Mouse (Mus musculus) cerebellum, adult 9-10 months (tissue): ENCODE results near the gene Hist1h4j.
"Not testable (repeated sequence)": the region's sequence is repeated elsewhere in the genome, so short reads cannot be mapped to it uniquely, and the experiment has no call there.

ENCODE experiments used
- DNase-seq: peaks from one replicate; pipeline ENCODE4 v3.0.0; 2022

Hist1h4j gene

GRCm38 (mm10) chr13:21734906-21735767 lies at the start of gene Hist1h4j:
Hist1h4j (plus strand) TSS chr13:21735064.
- peak; percentile 88 for DNase-seq

DNA sequence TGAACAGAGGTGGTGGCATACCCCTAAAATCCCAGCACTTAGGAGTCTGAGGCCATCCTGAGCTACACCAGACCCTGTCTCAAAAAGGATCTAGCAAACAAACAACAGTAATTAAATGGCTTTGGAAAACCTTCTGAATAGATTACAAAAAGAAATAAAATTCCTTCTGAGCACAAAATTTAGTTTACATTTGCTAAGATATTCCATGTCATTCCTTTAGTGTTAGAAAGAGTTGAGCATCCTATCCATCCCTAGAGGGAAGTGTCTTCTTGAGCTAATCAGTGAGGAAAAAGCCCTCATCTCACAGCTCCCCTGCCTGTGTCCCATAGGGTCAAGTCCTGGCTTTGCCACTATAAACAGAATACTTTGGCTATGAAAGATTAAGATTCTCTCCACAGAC lies 37.1 kb upstream of the Hist1h4j start, which contains the start of gene Olfr1359:
Olfr1359 (plus strand) TSS at position 301 of the 400 bp plus-strand sequence.
- no peak for DNase-seq

GRCm38 (mm10) chr13:21706669-21707068 lies 28.2 kb upstream of the Hist1h4j start:
- DNase-seq = no peak

GRCm38 (mm10) chr13:21710031-21710711 lies 24.7 kb upstream of the Hist1h4j start:
- peak; percentile 91 for DNase-seq

DNA sequence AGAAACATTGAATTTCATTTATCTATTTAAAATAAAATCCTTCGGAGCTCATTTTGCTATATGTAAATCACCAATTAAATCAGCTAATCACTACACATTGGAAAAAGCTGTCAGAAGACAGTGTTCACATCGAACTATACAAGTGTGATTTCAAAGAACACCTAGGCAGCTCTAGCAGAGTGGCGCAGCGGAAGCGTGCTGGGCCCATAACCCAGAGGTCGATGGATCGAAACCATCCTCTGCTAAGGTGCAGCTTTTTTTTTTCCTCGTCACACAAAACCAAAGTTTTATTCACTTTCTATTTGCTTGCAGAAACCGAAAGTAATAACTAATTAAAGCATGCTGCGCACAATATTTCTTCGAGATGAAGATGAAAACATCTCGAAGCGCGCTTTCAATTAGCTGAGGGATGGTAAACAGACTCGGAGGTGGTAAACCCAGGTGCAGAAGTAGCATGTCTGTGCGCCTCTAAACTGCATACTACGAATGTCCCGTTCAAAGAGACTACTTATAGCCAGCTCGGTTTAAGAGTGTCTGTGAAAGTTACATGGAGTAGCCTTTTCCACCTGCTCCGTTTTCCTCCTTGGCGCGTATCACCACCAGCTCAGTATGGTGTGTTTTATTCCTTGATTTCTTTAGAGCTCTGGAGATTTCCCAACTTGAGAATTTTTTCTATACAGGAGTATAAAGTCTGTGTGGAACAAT lies 23.9 kb upstream of the Hist1h4j start:
- DNase-seq = peak; percentile 89

DNA sequence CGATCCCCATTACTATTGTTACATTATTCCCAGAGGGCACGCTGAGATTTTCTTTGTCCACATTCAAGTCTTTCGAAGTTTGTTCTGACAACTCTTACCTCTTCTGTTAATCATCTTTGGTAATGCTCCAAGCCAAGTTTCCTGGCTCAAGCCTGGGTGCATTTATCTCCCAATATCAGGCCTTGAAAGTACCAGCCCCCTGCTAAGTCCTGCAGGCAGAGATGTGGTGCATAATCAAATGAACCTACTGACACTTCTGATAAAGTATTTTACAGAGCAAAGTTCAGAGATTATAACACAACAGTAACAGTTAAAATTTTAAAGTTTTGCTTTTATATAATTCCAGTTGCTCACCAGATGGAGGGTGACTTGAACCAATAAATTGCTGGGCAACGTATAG lies 23.2 kb upstream of the Hist1h4j start:
- DNase-seq = no peak

DNA sequence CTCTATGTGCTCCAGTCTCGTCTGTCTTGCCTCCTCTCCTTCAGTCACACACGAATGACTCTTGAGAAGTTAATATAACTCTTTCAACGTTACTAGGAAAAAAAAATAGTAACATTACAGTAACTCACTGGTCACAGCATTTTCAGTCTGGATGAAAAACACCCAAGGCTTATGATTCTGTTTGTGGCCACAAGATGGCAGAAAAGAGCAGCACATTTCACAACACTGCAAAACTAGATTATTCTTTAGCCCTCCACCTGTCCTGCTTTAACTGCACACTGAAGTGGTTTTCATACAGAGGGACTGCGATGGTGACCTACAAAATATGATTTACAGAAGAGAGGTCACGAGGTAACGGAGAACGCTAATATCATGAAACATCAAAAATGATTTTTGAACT lies 20.1 kb upstream of the Hist1h4j start:
- peak; percentile 84 for DNase-seq

GRCm38 (mm10) chr13:21715131-21715863 lies 19.6 kb upstream of the Hist1h4j start:
- DNase-seq = no peak

GRCm38 (mm10) chr13:21715864-21716539 lies 18.9 kb upstream of the Hist1h4j start, which contains the start of the genes Hist1h2bl and Hist1h2ai:
Hist1h2bl (minus strand) TSS chr13:21716143.
Hist1h2ai (plus strand) TSS chr13:21716422.
- DNase-seq = peak; percentile 97

DNA sequence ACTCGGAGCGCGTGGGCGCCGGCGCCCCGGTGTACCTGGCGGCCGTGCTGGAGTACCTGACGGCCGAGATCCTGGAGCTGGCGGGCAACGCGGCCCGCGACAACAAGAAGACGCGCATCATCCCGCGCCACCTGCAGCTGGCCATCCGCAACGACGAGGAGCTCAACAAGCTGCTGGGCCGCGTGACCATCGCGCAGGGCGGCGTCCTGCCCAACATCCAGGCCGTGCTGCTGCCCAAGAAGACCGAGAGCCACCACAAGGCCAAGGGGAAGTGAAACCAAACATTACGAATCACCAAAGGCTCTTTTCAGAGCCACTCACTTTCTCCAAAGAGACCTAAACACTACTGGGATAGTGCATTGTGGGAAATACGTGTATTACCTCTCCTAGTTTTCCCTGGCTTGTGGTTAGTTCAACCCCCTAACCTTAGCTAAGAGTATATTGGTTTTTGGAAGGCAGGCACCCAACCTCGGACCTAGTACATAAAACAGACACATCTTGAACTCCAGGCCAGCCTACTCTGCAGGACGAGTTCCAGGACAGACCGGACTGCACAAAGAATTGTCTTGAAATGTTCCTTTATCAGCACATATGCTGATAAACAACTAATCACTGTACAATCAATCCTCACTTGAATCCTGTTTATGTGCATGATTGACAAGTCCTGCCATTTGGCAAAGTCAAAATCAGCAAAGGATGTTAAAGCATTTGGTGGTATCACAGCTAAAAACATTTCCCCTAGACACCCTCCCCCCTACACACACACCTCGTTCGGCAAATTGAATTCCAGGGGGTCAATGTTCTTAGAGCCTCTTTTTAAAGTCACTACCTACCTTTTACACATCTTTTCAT lies 18.1 kb upstream of the Hist1h4j start:
- peak; percentile 50 for DNase-seq

DNA sequence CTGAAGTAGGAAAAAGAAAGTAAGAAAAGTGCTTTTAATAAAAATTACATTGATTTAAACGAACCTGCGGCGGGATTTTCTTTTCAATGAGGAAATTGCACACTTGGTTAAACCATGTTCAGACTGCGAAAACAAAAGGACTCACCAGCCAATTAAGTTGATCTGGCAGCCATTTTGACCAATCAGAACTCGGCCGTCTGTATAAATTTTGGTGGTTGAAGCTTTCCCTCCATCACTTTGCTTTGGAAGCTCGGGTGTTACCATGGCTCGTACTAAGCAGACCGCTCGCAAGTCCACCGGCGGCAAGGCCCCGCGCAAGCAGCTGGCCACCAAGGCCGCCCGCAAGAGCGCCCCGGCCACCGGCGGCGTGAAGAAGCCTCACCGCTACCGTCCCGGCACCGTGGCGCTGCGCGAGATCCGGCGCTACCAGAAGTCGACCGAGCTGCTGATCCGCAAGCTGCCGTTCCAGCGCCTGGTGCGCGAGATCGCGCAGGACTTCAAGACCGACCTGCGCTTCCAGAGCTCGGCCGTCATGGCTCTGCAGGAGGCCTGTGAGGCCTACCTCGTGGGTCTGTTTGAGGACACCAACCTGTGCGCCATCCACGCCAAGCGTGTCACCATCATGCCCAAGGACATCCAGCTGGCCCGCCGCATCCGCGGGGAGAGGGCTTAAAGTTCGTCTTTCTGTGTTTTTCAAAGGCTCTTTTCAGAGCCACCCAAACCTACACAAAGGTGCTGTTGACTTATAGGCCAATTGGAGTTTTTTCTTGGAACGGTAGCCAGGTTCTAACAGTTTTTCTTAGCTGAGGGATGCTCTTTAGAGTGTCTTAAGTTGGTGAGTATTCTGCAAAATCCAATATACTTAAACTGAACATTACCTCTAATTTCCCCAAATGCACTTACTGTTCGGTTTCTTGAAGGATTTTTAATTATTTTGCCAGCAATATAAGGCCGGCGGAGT lies 17.2 kb upstream of the Hist1h4j start, which contains the start of gene Hist1h3h:
Hist1h3h (plus strand) TSS at position 263 of the 961 bp plus-strand sequence.
- DNase-seq = peak; percentile 90

DNA sequence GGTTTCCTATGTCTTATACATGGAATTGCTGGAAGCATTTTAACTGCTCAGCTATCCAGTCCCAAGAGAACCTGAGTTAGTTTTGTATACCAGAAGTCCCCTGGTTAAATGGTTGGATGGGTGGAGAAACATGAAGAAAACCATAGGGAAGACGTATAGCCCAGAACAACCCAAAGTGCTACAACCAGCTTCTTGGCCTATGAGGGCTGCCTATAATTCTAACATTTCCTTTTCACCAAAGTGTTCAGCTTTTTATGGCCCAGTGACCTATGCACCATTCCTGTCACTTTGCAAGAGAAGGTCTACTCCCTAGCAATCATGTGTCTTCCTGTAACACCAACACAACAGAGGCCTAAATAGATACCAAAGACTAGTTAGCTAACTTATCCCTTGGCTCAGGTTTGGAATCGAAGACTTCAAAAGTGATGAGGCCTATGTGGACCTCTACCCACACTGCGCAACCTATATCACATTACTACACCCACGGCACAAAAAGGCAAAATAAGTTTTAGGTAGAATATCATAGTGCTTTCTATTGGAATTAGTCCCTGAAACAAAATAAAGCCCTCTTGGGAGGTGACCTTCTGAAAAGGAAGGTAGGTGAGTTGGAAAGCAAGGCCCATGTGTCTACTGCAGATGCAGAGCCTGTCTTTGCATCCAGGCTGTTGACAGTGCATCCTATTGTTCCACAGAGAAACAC lies 16.3 kb upstream of the Hist1h4j start:
- DNase-seq = no peak

DNA sequence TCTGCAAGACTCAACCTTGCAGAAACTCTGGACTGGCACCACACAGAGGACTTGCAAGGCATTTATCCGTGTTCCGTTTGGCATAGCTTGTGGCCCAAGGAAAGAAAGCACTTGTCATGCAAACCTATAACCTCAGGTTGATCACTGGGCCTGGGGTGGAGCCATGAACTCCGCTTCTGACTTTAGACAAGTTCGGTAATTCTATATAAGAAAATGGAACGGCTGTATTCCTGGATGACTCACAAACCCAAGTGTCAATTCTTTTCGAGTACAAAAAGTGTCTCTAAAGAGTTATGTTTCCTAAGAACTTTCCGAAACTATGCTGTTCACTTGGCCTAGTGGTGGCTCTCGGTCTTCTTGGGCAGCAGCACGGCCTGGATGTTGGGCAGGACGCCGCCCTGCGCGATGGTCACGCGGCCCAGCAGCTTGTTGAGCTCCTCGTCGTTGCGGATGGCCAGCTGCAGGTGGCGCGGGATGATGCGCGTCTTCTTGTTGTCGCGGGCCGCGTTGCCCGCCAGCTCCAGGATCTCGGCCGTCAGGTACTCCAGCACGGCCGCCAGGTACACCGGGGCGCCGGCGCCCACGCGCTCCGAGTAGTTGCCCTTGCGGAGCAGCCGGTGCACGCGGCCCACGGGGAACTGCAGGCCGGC lies 13.6 kb upstream of the Hist1h4j start:
- not testable (repeated sequence) for DNase-seq

- DNase-seq = peak; percentile 94
Observed at GRCm38 (mm10) chr13:21721757-21722372, 13.0 kb upstream of the Hist1h4j start, which contains the start of gene Hist1h2bm. Hist1h2bm (plus strand) TSS chr13:21722044.

- no peak for DNase-seq
Observed at GRCm38 (mm10) chr13:21722373-21722925, 12.4 kb upstream of the Hist1h4j start.

- DNase-seq = no peak
Observed at GRCm38 (mm10) chr13:21722993-21723836, 11.6 kb upstream of the Hist1h4j start.
